Mouse (Mus musculus): ENCODE data around the gene Sec14l2. TPM values are rescaled to one million over a fixed set of nuclear protein-coding genes. Genes with fewer than 3 reads are reported as not detected.
A peak's percentile ranks its signal among the peaks of the same experiment; 100 is the strongest.

The Sec14l2 gene
- polyA plus RNA-seq, 1 experiment from 2014 or later: 0.93 TPM

DNA sequence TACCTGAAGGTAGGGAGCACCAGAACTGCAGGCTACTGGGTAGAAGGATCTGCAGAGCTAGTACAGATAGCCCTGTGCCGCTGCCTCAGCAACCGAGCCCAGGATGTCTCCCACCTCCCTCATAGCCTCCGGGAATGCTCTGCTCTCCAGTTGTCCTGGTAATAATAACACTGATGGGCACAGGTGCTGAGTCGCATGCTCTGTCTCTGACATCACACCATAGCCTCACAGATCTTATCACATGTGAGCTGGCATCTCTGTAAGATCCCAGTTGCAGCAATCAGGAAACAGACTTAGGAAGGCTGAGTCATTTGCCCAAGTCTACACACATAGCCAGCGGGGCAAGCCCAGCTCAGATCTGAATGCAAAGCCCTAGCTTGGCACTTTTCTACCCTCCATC is 21.4 kb downstream of the Sec14l2 start:
- WGBS (ENCODE audit: insufficient replicate concordance): 72% methylated on average over 5 of the region's 5 CpGs
- Histone ChIP-seq H3K4me1 (ENCODE audit: control insufficient read depth, insufficient read depth, low read length) (0 out of 2 replicates have a peak, but pooled peaks cover 3% of the 10 kb centered on the region), H3K4me3 (ENCODE audit: low read depth, low read length) (no peak overlapping the region), H3K9me3 (replicated peaks; ENCODE audit: control insufficient read depth, low read length) (no peaks in the 10 kb centered on the region), H3K4me2 (no peak overlapping the region), H3K36me3 (ENCODE audit: control insufficient read depth, insufficient read depth, low read length) (no peaks in the 10 kb centered on the region), H3K9ac (ENCODE audit: low read depth, low read length) (no peak overlapping the region), H3K27ac (ENCODE audit: low read depth, low read length) (no peak overlapping the region), H3K27me3 (ENCODE audit: control insufficient read depth, insufficient read depth, low read length) (no peaks in the 10 kb centered on the region)
- no peak for ATAC-seq (replicated peaks; ENCODE audit: insufficient number of reproducible peaks, low FRiP score, low TSS enrichment)

GRCm38 (mm10) chr11:4099447-4099846 is 23.8 kb downstream of the Sec14l2 start:
- WGBS (ENCODE audit: insufficient replicate concordance): 68% methylated on average over 3 of the region's 3 CpGs
- Histone ChIP-seq H3K4me2 (no peak overlapping the region), H3K4me3 (ENCODE audit: low read depth, low read length) (no peak overlapping the region), H3K4me1 (ENCODE audit: control insufficient read depth, insufficient read depth, low read length) (peaks cover 14% of the 10 kb centered on the region; the same call in 1 of the 2 replicates), H3K36me3 (ENCODE audit: control insufficient read depth, insufficient read depth, low read length) (no peaks in the 10 kb centered on the region), H3K27ac (ENCODE audit: low read depth, low read length) (no peak overlapping the region), H3K9me3 (replicated peaks; ENCODE audit: control insufficient read depth, low read length) (no peaks in the 10 kb centered on the region), H3K9ac (ENCODE audit: low read depth, low read length) (no peak overlapping the region), H3K27me3 (ENCODE audit: control insufficient read depth, insufficient read depth, low read length) (no peaks in the 10 kb centered on the region)
- no peak for ATAC-seq (replicated peaks; ENCODE audit: insufficient number of reproducible peaks, low FRiP score, low TSS enrichment)

DNA sequence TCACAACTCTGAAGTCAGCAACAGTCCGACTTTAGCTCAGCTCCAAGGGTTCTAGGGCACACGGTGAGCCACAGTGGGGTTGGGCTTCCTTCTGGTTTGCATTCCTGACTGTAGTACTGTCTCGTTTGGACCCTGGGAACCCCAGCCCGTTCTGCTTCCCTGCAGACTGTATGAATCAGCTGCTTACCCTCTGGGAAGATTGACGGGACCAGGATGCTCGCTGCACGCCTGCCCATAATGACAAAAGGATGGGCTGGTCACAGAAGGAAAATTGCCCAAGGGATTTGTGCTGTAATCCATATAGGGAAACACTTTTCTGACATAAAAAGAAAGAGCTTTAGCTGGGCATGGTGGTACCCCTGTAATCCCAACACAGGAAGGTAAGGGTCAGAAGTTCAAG is 24.4 kb downstream of the Sec14l2 start:
- ATAC-seq (replicated peaks; ENCODE audit: insufficient number of reproducible peaks, low FRiP score, low TSS enrichment): no peak
- H3K27me3 ChIP-seq (ENCODE audit: control insufficient read depth, insufficient read depth, low read length): no peaks in the 10 kb centered on the region
- peaks cover 15% of the 10 kb centered on the region; the same call in 1 of the 2 replicates for H3K4me1 ChIP-seq (ENCODE audit: control insufficient read depth, insufficient read depth, low read length)
- H3K9me3 ChIP-seq (replicated peaks; ENCODE audit: control insufficient read depth, low read length): no peaks in the 10 kb centered on the region
- H3K27ac ChIP-seq (ENCODE audit: low read depth, low read length): no peak overlapping the region
- 73% methylated on average over 7 of the region's 7 CpGs for WGBS (ENCODE audit: insufficient replicate concordance)
- no peak overlapping the region for H3K9ac ChIP-seq (ENCODE audit: low read depth, low read length)
- no peak overlapping the region for H3K4me3 ChIP-seq (ENCODE audit: low read depth, low read length)
- H3K36me3 ChIP-seq (ENCODE audit: control insufficient read depth, insufficient read depth, low read length): no peaks in the 10 kb centered on the region; the same call in 1 of the 2 replicates
- no peak overlapping the region for H3K4me2 ChIP-seq

DNA sequence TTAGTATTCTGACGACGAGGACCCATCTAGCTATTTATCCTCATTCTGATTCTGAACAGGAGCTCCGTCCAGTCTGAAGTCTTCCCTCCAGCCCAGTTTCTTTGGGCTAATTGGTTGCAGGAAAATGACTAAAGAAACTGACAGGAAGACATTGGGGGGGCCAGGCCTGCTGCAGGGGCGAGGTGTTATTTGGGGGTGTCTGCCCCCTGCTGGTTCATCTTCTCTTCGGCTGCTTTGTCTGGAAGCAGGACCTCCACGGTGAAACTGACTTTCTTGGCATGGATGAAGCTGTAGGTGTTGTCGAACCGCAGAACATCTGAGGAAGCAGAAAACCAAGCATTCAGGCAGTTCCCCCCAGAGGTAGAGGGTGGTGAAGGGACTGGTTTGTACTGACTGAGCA is 25.1 kb downstream of the Sec14l2 start:
- Histone ChIP-seq H3K9me3 (replicated peaks; ENCODE audit: control insufficient read depth, low read length) (no peaks in the 10 kb centered on the region), H3K4me3 (ENCODE audit: low read depth, low read length) (no peak overlapping the region), H3K4me2 (no peak overlapping the region), H3K27ac (ENCODE audit: low read depth, low read length) (no peak overlapping the region), H3K36me3 (ENCODE audit: control insufficient read depth, insufficient read depth, low read length) (no peaks in the 10 kb centered on the region; the same call in 1 of the 2 replicates), H3K9ac (ENCODE audit: low read depth, low read length) (no peak overlapping the region), H3K4me1 (ENCODE audit: control insufficient read depth, insufficient read depth, low read length) (peaks cover 19% of the 10 kb centered on the region; the same call in 1 of the 2 replicates), H3K27me3 (ENCODE audit: control insufficient read depth, insufficient read depth, low read length) (no peaks in the 10 kb centered on the region)
- no peak for ATAC-seq (replicated peaks; ENCODE audit: insufficient number of reproducible peaks, low FRiP score, low TSS enrichment)
- 68% methylated on average over 8 of the region's 8 CpGs for WGBS (ENCODE audit: insufficient replicate concordance)

DNA sequence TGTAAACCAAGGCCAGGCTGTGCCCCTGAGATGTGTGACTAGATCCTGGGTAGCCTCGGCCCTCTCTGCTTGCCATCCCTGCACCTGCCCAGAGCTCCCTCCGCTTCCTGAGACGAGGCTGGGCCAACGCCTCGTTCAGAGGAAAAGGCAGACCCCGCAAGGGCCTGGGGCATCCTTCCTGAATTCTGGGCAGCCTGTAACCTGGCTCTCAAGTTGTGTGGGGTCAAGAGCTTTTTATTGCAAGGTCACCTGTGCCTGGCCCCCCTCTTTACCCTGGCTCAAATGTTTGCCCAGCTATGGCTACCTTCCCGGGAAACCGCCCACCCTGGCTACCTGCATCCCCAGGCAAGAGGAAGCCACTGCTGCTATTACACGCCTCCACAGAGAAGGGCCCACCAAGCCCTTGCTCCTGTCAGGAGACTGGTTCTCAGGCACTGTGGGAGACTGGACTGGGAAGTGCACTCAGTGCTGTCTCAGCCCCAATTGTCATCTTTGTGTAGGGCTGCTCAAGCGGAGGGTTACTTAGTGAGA is 26.1 kb downstream of the Sec14l2 start:
- peaks cover 19% of the 10 kb centered on the region; the same call in 1 of the 2 replicates for H3K4me1 ChIP-seq (ENCODE audit: control insufficient read depth, insufficient read depth, low read length)
- H3K9me3 ChIP-seq (replicated peaks; ENCODE audit: control insufficient read depth, low read length): no peaks in the 10 kb centered on the region
- no peaks in the 10 kb centered on the region for H3K27me3 ChIP-seq (ENCODE audit: control insufficient read depth, insufficient read depth, low read length)
- ATAC-seq (replicated peaks; ENCODE audit: insufficient number of reproducible peaks, low FRiP score, low TSS enrichment): no peak
- peak overlapping the region; percentile 61 for H3K4me3 ChIP-seq (ENCODE audit: low read depth, low read length)
- H3K4me2 ChIP-seq: peak overlapping the region; percentile 95
- 33% methylated on average over 10 of the region's 10 CpGs for WGBS (ENCODE audit: insufficient replicate concordance)
- peak overlapping the region; percentile 92 for H3K27ac ChIP-seq (ENCODE audit: low read depth, low read length)
- H3K9ac ChIP-seq (ENCODE audit: low read depth, low read length): peak overlapping the region; percentile 92
- no peaks in the 10 kb centered on the region; the same call in 1 of the 2 replicates for H3K36me3 ChIP-seq (ENCODE audit: control insufficient read depth, insufficient read depth, low read length)

DNA sequence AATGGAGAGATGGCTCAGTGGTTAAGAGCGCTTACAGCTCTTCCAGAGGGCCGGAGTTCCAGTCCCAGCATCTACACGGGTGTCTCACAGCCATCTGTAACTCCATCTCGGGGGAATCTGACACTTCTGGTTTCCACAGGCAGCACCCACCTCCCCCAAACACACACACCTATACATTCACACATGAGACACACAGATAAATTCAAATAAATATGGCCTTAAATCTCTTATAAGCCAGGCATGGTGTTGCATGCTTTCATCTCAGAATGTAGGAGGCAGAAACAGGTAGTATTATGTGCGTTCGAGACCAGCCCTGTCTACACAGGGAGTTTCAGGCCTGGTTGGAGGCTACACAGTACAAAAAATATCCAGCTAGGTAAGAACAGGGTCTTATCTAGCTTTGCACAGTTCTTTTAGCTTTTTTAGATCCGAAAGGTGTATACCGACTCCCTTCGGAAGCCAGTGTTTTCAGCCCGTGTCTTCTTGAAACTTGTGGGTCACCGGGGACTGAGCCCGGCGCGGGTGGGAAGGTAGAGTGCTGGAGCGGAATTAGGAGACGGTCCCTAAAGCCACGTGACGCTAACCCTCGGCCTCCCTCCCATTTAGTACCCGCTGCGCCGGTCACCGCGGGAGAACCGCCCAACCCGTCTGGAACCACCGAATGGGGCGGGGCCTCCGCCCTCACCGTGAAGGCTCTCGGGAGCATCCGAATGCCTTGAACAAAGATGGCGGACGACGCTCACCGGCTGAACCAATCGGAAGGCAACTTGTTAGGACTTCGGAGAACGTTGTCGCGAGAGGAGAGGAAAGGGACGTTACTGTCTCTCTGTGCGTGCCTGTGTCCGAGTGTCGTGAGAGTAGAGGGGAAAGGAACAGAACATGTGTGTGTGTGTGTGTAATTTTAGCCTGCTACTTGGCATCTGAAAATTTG is 26.9 kb downstream of the Sec14l2 start:
- peaks cover 19% of the 10 kb centered on the region; the same call in 1 of the 2 replicates for H3K4me1 ChIP-seq (ENCODE audit: control insufficient read depth, insufficient read depth, low read length)
- peaks cover 8% of the 10 kb centered on the region for H3K36me3 ChIP-seq (ENCODE audit: control insufficient read depth, insufficient read depth, low read length)
- no peaks in the 10 kb centered on the region for H3K9me3 ChIP-seq (replicated peaks; ENCODE audit: control insufficient read depth, low read length)
- WGBS (ENCODE audit: insufficient replicate concordance): 3% methylated on average over 45 of the region's 45 CpGs
- H3K4me2 ChIP-seq: peak overlapping the region; percentile 95
- ATAC-seq (replicated peaks; ENCODE audit: insufficient number of reproducible peaks, low FRiP score, low TSS enrichment): peak; percentile 94
- peak overlapping the region; percentile 92 for H3K9ac ChIP-seq (ENCODE audit: low read depth, low read length)
- no peaks in the 10 kb centered on the region for H3K27me3 ChIP-seq (ENCODE audit: control insufficient read depth, insufficient read depth, low read length)
- peak overlapping the region; percentile 92 for H3K27ac ChIP-seq (ENCODE audit: low read depth, low read length)
- H3K4me3 ChIP-seq (ENCODE audit: low read depth, low read length): peak overlapping the region; percentile 61

DNA sequence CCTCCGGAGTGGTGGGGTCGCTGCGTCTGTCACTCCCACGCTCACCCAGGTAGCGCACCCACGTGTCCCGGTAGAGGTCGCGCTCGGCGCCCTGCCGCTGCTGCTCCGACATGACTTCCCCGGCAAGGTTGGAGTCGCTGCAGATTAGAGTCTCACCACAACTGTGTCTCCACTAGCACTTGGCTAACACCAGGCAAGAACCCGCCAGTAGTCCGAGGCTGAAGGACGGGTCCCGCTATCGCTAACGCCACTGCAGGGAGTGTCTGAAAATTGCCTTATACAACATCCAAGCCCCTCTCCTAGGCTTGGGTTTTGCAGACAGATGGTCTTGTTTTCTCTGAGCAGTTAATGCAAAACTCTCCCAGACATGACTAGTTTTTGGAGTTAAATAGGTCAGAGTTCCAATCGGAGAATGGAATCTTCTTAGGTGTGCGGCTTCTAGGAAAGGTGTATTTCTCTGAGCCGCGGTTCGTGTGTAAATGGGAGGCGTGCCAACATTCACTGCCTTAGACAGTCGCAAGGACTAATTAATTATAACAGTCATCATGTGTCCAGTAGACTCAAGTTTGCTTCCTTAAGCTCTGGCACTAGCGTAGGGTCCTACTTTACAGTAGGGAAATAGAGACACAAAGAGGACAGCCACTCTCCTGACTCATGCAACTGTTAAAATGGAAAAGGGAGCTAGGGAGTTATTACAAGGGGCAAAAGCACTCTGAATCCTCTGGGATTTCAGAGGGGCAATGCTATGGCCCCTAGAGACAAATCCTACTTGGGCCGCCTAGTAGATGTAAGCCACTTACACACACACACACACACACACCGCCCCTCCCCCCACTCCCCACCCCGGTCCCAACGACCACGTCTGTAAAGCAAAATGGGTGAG is 27.8 kb downstream of the Sec14l2 start, which contains the start of gene Mtfp1:
Gene Mtfp1, minus strand, starts transcription at position 275 of the 883 bp plus-strand sequence.
- peaks cover 4% of the 10 kb centered on the region; the same call in 1 of the 2 replicates for H3K9me3 ChIP-seq (replicated peaks; ENCODE audit: control insufficient read depth, low read length)
- H3K27ac ChIP-seq (ENCODE audit: low read depth, low read length): peak within 1 kb of the TSS; percentile 92
- peaks cover 16% of the 10 kb centered on the region for H3K36me3 ChIP-seq (ENCODE audit: control insufficient read depth, insufficient read depth, low read length)
- peak; percentile 19; the same call in 1 of the 2 replicates for ATAC-seq (replicated peaks; ENCODE audit: insufficient number of reproducible peaks, low FRiP score, low TSS enrichment)
- peak within 1 kb of the TSS; percentile 95 for H3K4me2 ChIP-seq
- peaks cover 19% of the 10 kb centered on the region; the same call in 1 of the 2 replicates for H3K4me1 ChIP-seq (ENCODE audit: control insufficient read depth, insufficient read depth, low read length)
- no peaks in the 10 kb centered on the region for H3K27me3 ChIP-seq (ENCODE audit: control insufficient read depth, insufficient read depth, low read length)
- peak within 1 kb of the TSS; percentile 61 for H3K4me3 ChIP-seq (ENCODE audit: low read depth, low read length)
- 7% methylated on average over 34 of the region's 34 CpGs for WGBS (ENCODE audit: insufficient replicate concordance)
- peak within 1 kb of the TSS; percentile 92 for H3K9ac ChIP-seq (ENCODE audit: low read depth, low read length)

Measured in heart, embryonic 11.5 days (tissue).